Mouse (Mus musculus) lung, postnatal 0 days (tissue): ENCODE data around the gene Agbl1. TPM values are rescaled to one million over a fixed set of nuclear protein-coding genes. Genes with fewer than 3 reads are reported as not detected.
"Not testable (repeated sequence)": the region's sequence is repeated elsewhere in the genome, so short reads cannot be mapped to it uniquely, and the experiment has no call there.

ENCODE experiments used
- ATAC-seq: fragments of 200-750 bp; cut with Nextera tagmentation; 2 replicates; pipeline ENCODE4 v1.8.0; 2017; ENCODE audit warnings: moderate library complexity
- DNase-seq: peaks from one replicate; pipeline ENCODE4 v3.0.0-alpha.2; 2016; ENCODE audit warnings: low spot score
- H3K27ac ChIP-seq: fragments of 300-500 bp; sonication (generic); 2 replicates; pipeline ENCODE4 v1.5.1; 2014; ENCODE audit warnings: antibody characterized with exemption, mild to moderate bottlenecking, low read length, mixed read lengths
- H3K27me3 ChIP-seq: fragments of 300-500 bp; sonication (generic); replicated peaks from 2 replicates; pipeline ENCODE4 v1.6.1; 2014; ENCODE audit warnings: low read length, mixed read lengths; ENCODE audit not compliant: insufficient read depth
- H3K36me3 ChIP-seq: fragments of 300-500 bp; sonication (generic); 2 replicates; pipeline ENCODE4 v1.6.1; 2014; ENCODE audit warnings: low read length, mixed read lengths; ENCODE audit not compliant: insufficient read depth
- H3K4me1 ChIP-seq: fragments of 300-500 bp; sonication (generic); 2 replicates; pipeline ENCODE4 v1.6.1; 2014; ENCODE audit warnings: antibody characterized with exemption, low read depth, low read length, mixed read lengths; ENCODE audit not compliant: insufficient read depth
- H3K4me2 ChIP-seq: fragments of 300-500 bp; sonication (generic); replicated peaks from 2 replicates; pipeline ENCODE4 v1.6.1; 2014; ENCODE audit warnings: low read depth, mild to moderate bottlenecking, low read length, moderate library complexity, mixed read lengths
- H3K4me3 ChIP-seq: fragments of 300-500 bp; sonication (generic); 2 replicates; pipeline ENCODE4 v1.5.1; 2014; ENCODE audit warnings: low read depth, low read length
- H3K9ac ChIP-seq: fragments of 300-500 bp; sonication (generic); replicated peaks from 2 replicates; pipeline ENCODE4 v1.6.1; 2014; ENCODE audit warnings: low read depth, mild to moderate bottlenecking
- H3K9me3 ChIP-seq: fragments of 300-500 bp; sonication (generic); 2 replicates; pipeline ENCODE4 v1.6.1; 2016; ENCODE audit warnings: low read length, mixed read lengths
- CTCF ChIP-seq: IDR thresholded peaks from 2 replicates; pipeline ENCODE4 v1.5.1; 2016; ENCODE audit warnings: antibody characterized with exemption, mild to moderate bottlenecking
- EP300 ChIP-seq: IDR thresholded peaks from 2 replicates; pipeline ENCODE4 v1.6.1; 2016; ENCODE audit warnings: antibody characterized with exemption, mild to moderate bottlenecking, control low read depth
- WGBS: fragments of 180-500 bp; shearing (Covaris S2); extraction: QIAGEN DNeasy Blood & Tissue Kit; methylation state at CpG from one replicate; pipeline ENCODE4 v1.1.7; 2014; 5-methylcytosine and 5-hydroxymethylcytosine counted together
- polyA plus RNA-seq: library from polyadenylated mRNA; unstranded; fragments of >200 nt; fragmentation: Nextera tagmentation; extraction: Ambion mirVana; gene quantifications from 2 replicates; pipeline ENCODE4 v1.2.1, GENCODE M21; 2015

The Agbl1 gene
- polyA plus RNA-seq, 1 experiment from 2014 or later, result not detected

DNA sequence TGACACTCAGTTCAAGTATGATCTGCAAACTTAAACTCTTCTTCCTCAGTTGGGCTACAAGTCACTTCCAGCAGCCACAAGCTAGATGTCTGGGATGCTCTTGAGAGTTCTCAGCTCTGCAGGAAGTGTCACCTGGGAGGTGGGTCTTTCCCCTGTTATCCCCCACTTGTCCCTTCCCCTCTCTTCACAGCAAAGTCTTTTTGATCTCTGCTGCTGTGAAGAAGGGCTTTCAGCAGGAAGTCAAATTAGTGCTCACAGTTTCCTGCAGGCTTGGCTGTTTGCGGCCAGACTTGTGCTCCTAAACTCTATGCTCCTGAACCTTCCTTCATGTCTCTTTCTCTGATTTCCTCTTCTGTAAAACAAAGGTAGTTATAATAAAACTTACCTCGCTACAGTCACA lies 806 bp upstream of the Agbl1 start:
- no peak overlapping the region for H3K27ac ChIP-seq
- H3K9ac ChIP-seq, result no peak overlapping the region
- no peak for TF ChIP-seq CTCF
- TF ChIP-seq EP300, result no peak
- DNase-seq (no peak), ATAC-seq (no peak)
- no peak overlapping the region for H3K4me3 ChIP-seq
- H3K4me1 ChIP-seq, result no peaks in the 10 kb centered on the region
- 13% methylated on average over 2 of the region's 2 CpGs for WGBS
- no peaks in the 10 kb centered on the region for H3K9me3 ChIP-seq
- no peak overlapping the region for H3K4me2 ChIP-seq
- H3K36me3 ChIP-seq, result no peaks in the 10 kb centered on the region
- no peaks in the 10 kb centered on the region for H3K27me3 ChIP-seq

- ATAC-seq (no peak), DNase-seq (no peak)
- Histone ChIP-seq H3K27me3 (no peaks in the 10 kb centered on the region), H3K36me3 (no peaks in the 10 kb centered on the region), H3K4me2 (no peak overlapping the region), H3K9me3 (no peaks in the 10 kb centered on the region), H3K9ac (no peak overlapping the region), H3K4me3 (no peak overlapping the region), H3K27ac (no peak overlapping the region), H3K4me1 (no peaks in the 10 kb centered on the region)
- TF ChIP-seq CTCF (no peak), EP300 (no peak)
- WGBS, result 53% methylated on average over 2 of the region's 2 CpGs
Measured at GRCm38 (mm10) chr7:76234321-76234720, 4.6 kb downstream of the Agbl1 start.

GRCm38 (mm10) chr7:76237497-76237896 lies 7.8 kb downstream of the Agbl1 start:
- TF ChIP-seq EP300 (no peak), CTCF (no peak)
- WGBS, result 56% methylated on average over 4 of the region's 4 CpGs
- DNase-seq, result no peak

DNA sequence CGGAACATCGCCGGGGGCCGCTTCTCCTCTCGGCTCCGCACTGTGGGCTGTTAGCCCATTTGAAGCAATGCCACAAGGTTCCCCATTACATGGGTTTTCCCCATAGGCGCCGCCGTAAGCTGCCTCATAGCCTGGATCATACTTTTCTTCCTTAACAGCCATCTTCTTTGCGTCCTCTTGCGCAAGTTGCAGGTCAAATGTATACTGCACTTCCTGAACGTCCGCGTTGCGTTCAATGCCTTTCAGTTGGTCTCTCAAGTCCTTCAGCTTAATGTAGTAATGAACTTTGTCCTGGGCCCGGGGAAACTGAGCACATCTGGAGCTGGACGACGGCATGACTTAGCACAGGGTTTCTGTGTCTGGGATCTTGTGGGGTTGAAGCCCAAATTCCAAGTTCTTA lies 15.2 kb downstream of the Agbl1 start:
- not testable (repeated sequence) for H3K9me3 ChIP-seq, ATAC-seq, H3K27me3 ChIP-seq, H3K4me2 ChIP-seq, H3K4me3 ChIP-seq, H3K4me1 ChIP-seq, H3K9ac ChIP-seq, H3K27ac ChIP-seq, H3K36me3 ChIP-seq, DNase-seq
- 95% methylated on average over 16 of the region's 18 CpGs for WGBS

More at GRCm38 (mm10) chr7:76237497-76237896, 7.8 kb downstream of the Agbl1 start:
- H3K4me2 ChIP-seq, result no peak overlapping the region
- ATAC-seq, result no peak
- no peak overlapping the region for H3K27ac ChIP-seq
- H3K4me3 ChIP-seq, result no peak overlapping the region
- no peaks in the 10 kb centered on the region for H3K36me3 ChIP-seq
- H3K27me3 ChIP-seq, result no peaks in the 10 kb centered on the region
- no peak overlapping the region for H3K9ac ChIP-seq
- no peaks in the 10 kb centered on the region for H3K4me1 ChIP-seq
- no peaks in the 10 kb centered on the region for H3K9me3 ChIP-seq

- no peaks in the 10 kb centered on the region for H3K9me3 ChIP-seq
- no peaks in the 10 kb centered on the region for H3K36me3 ChIP-seq
- H3K9ac ChIP-seq, result no peak overlapping the region
- no peak for DNase-seq
- no peak overlapping the region for H3K4me3 ChIP-seq
- ATAC-seq, result no peak
- no peaks in the 10 kb centered on the region for H3K27me3 ChIP-seq
- H3K27ac ChIP-seq, result no peak overlapping the region
- H3K4me2 ChIP-seq, result no peak overlapping the region
- TF ChIP-seq EP300, result no peak
- no peak for TF ChIP-seq CTCF
- H3K4me1 ChIP-seq, result no peaks in the 10 kb centered on the region
Measured at GRCm38 (mm10) chr7:76275061-76275460, 45.4 kb downstream of the Agbl1 start.

- H3K9me3 ChIP-seq, result no peaks in the 10 kb centered on the region
- no peaks in the 10 kb centered on the region for H3K27me3 ChIP-seq
- WGBS, result 64% methylated on average over 2 of the region's 2 CpGs
- DNase-seq, result no peak
- no peak overlapping the region for H3K4me2 ChIP-seq
- H3K36me3 ChIP-seq, result no peaks in the 10 kb centered on the region
- H3K27ac ChIP-seq, result no peak overlapping the region
- no peak for TF ChIP-seq CTCF
- no peak for TF ChIP-seq EP300
- no peak for ATAC-seq
- H3K9ac ChIP-seq, result no peak overlapping the region
- H3K4me3 ChIP-seq, result no peak overlapping the region
- no peaks in the 10 kb centered on the region for H3K4me1 ChIP-seq
Measured at GRCm38 (mm10) chr7:76282831-76283230, 53.1 kb downstream of the Agbl1 start.

DNA sequence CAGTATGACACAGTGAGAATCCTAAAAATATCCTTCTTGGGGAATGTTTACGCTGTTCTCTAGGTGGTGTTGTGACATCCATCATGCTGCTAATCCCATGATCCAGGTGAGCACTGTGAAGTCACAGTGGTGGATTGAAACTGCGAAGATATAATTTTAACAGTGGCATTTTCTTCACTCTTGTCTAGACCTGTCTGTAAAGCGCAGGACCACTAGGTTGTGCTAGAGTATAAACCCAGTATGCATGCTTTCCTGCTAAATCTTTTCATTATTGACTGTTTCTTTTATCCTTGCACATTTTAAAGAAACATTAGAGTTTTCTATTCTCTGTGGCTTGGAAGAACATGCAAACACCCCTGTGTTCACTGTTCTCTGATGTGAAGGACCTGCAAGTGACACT lies 57.8 kb downstream of the Agbl1 start:
- Histone ChIP-seq H3K36me3 (no peaks in the 10 kb centered on the region), H3K4me1 (no peaks in the 10 kb centered on the region), H3K27ac (no peak overlapping the region), H3K4me3 (no peak overlapping the region), H3K4me2 (no peak overlapping the region), H3K27me3 (no peaks in the 10 kb centered on the region), H3K9me3 (no peaks in the 10 kb centered on the region), H3K9ac (no peak overlapping the region)
- no peak for ATAC-seq
- peak; percentile 30; the same call in 1 of the 2 replicates for TF ChIP-seq CTCF
- TF ChIP-seq EP300, result no peak
- WGBS, result 81% methylated on average over 3 of the region's 3 CpGs
- no peak for DNase-seq
